Mouse (Mus musculus): ENCODE data around the gene Gm20738.
"Not testable (repeated sequence)": the region's sequence is repeated elsewhere in the genome, so short reads cannot be mapped to it uniquely, and the experiment has no call there.

Gene Gm20738

DNA sequence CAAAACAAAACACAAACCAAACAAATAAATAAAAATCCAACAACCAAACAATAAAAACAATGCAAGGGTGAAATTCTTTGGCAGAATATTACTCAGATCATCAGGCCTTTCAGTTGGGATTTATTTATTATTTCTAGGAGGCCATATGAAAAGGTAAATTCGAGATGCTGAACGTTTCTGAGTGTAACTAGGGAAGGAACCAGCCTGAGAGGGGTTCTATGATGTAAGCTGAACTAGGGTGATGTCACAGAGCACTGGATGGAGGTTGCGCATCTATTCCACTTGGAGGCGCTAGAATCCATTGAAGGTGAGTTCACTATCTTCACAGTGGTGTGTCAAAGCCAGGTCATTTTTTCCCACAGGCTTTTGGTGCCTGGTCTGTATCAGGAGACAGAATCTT, at the start of gene Gm20738:
Gene Gm20738 (plus strand): TSS at position 301 of the 400 bp plus-strand sequence.
- in situ Hi-C loops (cut with MseI, MboI) = not testable (repeated sequence)

Measured in mouse trophoblast stem cell (cell line).